Mouse (Mus musculus) cortical plate, adult 2 months (tissue): ENCODE measurements around the gene Sfrp4. TPM values are rescaled to one million over a fixed set of nuclear protein-coding genes. Genes with fewer than 3 reads are reported as not detected.
"Not testable (repeated sequence)": the region's sequence is repeated elsewhere in the genome, so short reads cannot be mapped to it uniquely, and the experiment has no call there.

Experiments
- H3K27ac ChIP-seq: fragments of 200-500 bp; 2 replicates; pipeline ENCODE4 v1.5.1; 2012; ENCODE audit warnings: low read length, control low read depth, inconsistent platforms; ENCODE audit not compliant: insufficient read depth
- H3K4me1 ChIP-seq: fragments of 200-500 bp; 2 replicates; pipeline ENCODE4 v1.6.1; 2011; ENCODE audit warnings: low read length; ENCODE audit not compliant: control insufficient read depth, insufficient read depth
- H3K4me3 ChIP-seq: fragments of 200-500 bp; 2 replicates; pipeline ENCODE4 v1.5.1; 2011; ENCODE audit warnings: mild to moderate bottlenecking, low read length, control low read depth; ENCODE audit not compliant: insufficient read depth
- CTCF ChIP-seq: fragments of 200-500 bp; IDR thresholded peaks from 2 replicates; pipeline ENCODE4 v1.5.1; 2011; ENCODE audit warnings: mild to moderate bottlenecking, control low read depth, low read length; ENCODE audit not compliant: insufficient read depth; ENCODE audit errors: extremely low read depth
- POLR2A ChIP-seq: fragments of 200-500 bp; IDR thresholded peaks from 2 replicates; pipeline ENCODE4 v1.6.1; 2011; ENCODE audit warnings: mild to moderate bottlenecking, low read length, control low read depth; ENCODE audit not compliant: insufficient read depth; ENCODE audit errors: extremely low read depth
- polyA plus RNA-seq: library from polyadenylated mRNA; depleted of rRNA; stranded (reverse); fragments of >200 nt; gene quantifications from 2 replicates; pipeline ENCODE4 v1.2.3, GENCODE M21; 2012; rRNA removed

Gene Sfrp4
- polyA plus RNA-seq: 3.4 and 3.9 TPM in 2 replicates

DNA sequence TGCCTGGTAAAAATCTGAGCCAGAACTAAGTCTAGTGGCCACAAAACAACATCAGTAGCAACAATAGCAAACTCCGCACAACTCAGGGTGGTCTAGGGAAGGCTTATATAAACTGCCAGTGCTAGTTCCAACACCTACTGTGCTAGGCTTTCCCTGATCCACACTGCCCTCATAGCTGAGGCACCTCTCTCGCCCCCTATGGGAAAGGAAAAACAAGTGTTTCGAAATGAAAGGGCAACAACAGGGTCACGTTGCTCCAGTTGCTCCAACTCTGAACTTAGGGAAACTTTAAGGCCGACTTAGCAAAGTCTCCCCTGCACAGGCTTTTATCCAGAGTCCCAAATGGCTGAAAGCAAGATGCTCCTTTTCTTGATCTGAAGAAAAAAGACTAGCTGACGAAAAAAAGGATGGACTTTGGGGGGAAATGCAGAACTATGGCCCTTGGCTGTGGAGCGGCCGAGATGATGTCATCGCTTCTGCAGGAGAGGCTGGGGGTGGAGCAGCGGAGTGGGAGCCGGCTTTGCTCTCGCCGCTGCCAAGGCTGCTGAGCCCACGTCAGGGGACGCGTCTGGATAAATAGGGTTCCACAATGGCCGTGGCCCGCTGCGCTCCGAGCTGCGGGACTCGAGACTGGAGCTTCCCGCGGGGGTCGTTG is at the start of gene Sfrp4:
Sfrp4 (plus strand) TSS at position 532 of the 655 bp plus-strand sequence.
- Histone ChIP-seq H3K27ac (no peak within 1 kb of the TSS), H3K4me3 (peak within 1 kb of the TSS; percentile 38), H3K4me1 (peaks cover 1% of the 10 kb centered on the region; the same call in 1 of the 2 replicates)
- TF ChIP-seq CTCF (0 out of 2 replicates have a peak, but pooled peaks have one; percentile 17), POLR2A (peak; percentile 22; the same call in 1 of the 2 replicates)

DNA sequence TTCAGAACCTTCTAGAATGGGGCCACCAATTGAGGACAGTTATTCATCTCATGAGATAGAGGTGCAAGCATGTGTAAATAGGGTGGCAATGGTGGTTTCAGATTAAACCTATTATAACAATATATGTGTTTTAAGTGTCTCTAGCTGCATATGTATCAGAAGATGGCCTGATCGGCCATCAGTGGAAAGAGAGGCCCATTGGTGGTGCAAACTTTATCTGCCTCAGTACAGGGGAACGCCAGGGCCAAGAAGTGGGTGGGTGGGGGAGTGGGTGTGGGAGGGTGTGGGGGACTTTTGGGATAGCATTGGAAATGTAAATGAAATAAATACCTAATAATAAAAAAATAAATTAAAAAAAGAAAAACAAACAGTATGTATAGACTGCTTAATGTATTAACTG is 48.2 kb upstream of the Sfrp4 start:
- not testable (repeated sequence) for H3K27ac ChIP-seq, H3K4me1 ChIP-seq, H3K4me3 ChIP-seq

DNA sequence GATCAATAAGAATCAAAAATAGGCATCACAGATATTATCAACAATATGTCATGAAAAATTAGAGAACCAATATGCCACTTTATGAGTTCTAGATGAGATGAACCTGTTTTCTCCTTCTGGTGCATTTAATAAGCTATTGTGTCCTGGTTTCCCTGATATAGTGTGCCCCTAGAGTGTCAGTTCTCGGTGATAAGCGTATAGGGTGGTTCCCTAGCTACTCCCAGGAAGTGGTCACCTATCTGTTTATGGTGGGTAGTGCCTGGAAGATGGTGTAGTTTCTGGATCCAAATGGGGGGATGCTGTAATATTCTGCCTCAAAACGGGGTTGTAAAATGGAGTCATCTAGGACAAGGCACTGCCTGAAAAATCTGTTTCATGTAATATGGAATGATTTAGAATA is 47.0 kb upstream of the Sfrp4 start:
- TF ChIP-seq CTCF (no peak), POLR2A (no peak)
- Histone ChIP-seq H3K27ac (no peak overlapping the region), H3K4me3 (no peak overlapping the region), H3K4me1 (no peaks in the 10 kb centered on the region)

DNA sequence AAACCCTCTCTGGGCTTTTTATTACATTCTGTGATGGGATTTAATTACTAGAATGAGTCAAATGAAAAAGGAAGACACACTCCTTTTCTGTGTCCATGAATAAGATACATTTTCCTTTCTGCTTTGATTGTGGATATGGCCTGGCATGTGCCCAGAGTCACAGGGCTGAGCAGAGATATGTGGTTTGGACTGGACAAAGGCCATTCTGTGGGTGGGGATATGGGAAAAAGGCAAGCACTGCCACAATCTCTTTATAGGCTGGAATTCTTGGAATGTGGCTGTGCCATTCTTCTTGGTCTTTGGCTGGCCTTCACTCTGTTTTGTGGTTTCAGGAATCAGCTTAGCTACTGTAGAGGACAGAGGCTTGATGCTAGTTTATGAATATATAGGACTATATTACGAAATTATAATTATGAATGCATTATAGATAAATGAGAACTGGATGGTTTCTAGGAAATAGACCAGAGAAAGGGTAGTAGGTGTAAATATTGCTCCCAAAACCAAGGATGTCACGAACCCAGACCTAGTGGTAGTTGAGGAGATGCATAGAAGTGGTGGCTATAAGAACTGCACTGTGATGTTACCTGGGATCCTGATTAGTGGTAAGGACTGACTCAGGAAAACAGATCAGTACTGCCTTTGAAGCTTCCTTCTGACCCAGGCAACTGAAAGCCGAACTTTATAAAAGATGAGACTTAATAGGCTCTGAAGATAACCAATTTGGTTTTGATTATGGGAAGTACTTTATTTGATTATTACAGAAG is 31.7 kb upstream of the Sfrp4 start:
- Histone ChIP-seq H3K27ac (no peak overlapping the region), H3K4me1 (no peaks in the 10 kb centered on the region)
- TF ChIP-seq POLR2A (no peak), CTCF (no peak)

DNA sequence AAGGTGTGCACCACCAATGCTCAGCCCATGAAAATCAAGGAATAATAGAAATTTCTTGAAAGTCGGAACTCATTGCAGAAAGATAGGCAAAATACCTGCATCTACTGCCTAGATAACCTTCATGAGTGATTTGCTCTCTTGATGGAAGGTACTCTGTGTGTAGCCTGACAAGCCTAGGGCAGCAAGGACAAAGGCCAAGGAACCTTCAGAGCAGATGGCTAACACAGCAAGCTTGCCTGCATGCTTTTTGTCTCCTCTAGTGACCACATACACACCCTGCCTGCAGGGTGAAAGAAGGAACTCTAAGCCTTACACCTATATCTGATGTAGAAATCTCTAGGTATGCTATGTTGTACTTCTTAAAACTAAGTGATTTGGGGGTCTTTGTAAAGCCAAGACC is 27.8 kb upstream of the Sfrp4 start:
- H3K4me3 ChIP-seq: no peak overlapping the region
- no peak overlapping the region for H3K27ac ChIP-seq
- H3K4me1 ChIP-seq: no peaks in the 10 kb centered on the region
- TF ChIP-seq POLR2A (no peak), CTCF (no peak)

More for the DNA sequence above, 31.7 kb upstream of the Sfrp4 start:
- H3K4me3 ChIP-seq: no peak overlapping the region

DNA sequence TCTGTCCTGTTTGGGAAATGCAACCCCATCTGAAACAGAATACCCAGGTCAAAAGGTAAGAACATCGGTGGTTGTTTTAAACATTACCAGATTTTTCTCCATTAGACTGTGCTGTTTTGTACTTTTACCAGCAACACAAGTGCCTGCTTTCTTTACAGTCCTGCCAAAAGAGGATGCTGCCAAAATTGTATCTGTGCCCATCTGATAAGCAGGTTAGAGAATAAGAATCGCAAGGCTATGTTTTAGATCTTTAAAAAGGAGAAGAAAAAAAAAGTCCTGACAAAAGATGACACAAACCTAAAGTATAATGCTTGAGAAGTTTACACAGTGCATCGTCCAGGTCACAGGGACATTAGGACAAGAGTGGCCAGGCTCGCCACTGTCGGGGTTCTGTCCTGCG is 23.7 kb upstream of the Sfrp4 start:
- H3K4me3 ChIP-seq: no peak overlapping the region
- no peaks in the 10 kb centered on the region for H3K4me1 ChIP-seq
- H3K27ac ChIP-seq: no peak overlapping the region
- TF ChIP-seq CTCF: no peak
- no peak for TF ChIP-seq POLR2A

DNA sequence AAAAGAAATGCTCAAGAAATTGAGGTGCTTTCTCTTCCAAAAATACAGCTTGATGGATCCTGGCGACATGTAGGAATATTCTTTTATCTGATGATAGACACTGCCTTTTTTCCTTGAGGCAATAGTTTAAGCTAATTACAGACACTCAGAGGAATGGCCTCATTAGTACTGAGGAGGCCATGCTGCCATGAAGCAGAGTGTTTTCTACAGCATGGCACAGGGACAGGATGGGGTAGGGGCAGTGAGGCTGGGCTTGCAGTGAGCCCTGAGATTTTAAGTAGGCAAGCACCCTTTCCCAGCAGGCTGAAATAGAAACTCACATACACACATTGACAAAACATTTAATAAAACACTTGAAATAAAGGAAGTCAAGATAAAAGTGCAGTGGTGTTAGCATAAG is 20.4 kb upstream of the Sfrp4 start:
- no peak overlapping the region for H3K27ac ChIP-seq
- no peak overlapping the region for H3K4me3 ChIP-seq
- H3K4me1 ChIP-seq: no peaks in the 10 kb centered on the region
- TF ChIP-seq POLR2A (no peak), CTCF (no peak)

DNA sequence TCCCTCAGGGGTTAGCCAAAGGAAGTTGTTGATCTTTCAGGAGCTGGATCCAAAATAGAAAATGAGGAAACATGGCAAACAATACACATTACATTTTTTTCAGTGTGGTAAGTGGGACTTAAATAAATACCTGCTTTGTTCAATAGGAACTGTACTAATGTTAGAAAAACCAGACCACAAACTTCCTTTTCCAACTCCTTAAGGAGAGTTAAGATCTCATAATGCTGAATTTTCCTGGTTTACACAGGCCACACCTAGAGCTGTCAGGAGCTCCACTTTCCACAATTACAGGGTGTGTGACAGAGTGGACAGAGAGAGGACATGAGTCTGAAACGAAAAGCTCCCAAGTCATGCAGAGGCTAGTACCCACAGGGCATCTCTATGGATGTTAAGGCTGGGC is 19.2 kb upstream of the Sfrp4 start:
- no peak overlapping the region for H3K4me3 ChIP-seq
- no peak for TF ChIP-seq POLR2A
- no peak for TF ChIP-seq CTCF
- H3K27ac ChIP-seq: no peak overlapping the region
- H3K4me1 ChIP-seq: no peaks in the 10 kb centered on the region

DNA sequence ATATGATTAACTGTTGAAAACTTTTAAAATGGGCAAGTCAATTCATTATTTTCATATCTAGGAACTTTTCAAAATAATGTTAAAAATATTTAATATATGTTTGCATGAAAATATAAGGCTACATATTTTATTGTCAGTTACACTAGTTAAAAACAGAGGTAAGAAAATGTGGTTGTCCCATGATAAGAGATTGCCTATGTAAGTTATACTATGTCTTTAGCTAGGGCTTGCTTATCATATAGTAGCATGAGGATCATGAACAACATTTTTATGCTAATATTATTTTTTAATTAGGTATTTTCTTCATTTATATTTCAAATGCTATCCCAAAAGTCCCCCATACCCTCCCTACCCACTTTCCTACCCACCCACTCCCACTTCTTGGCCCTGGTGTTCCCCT is 18.0 kb upstream of the Sfrp4 start:
- Histone ChIP-seq H3K27ac (no peak overlapping the region), H3K4me1 (no peaks in the 10 kb centered on the region), H3K4me3 (no peak overlapping the region)
- TF ChIP-seq POLR2A (no peak), CTCF (no peak)

DNA sequence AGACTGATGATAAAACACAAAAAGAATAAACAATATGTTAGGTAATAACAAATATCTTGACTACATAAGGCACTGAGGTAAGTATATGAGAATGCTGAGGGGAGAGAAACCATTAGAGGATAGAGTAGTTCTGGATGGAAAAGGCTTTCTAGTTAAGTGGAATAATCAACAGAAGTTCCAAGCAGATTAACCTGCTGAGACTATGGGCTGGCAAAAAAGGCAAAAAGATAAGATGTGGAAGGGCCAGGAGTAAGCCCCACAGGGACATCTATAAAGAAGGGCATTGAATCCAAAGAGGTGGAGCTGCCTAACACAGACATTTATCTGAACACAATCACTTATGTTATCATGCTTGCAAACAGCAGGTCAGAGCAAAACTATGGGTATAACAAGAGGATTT is 14.8 kb upstream of the Sfrp4 start:
- no peak overlapping the region for H3K4me3 ChIP-seq
- no peak overlapping the region for H3K27ac ChIP-seq
- no peak for TF ChIP-seq POLR2A
- TF ChIP-seq CTCF: no peak
- no peaks in the 10 kb centered on the region; the same call in 1 of the 2 replicates for H3K4me1 ChIP-seq
